Mouse (Mus musculus) stomach, embryonic 14.5 days (tissue): ENCODE measurements around the gene Pola2. TPM values are rescaled to one million over a fixed set of nuclear protein-coding genes. Genes with fewer than 3 reads are reported as not detected.
A peak's percentile ranks its signal among the peaks of the same experiment; 100 is the strongest.

Experiments used
- ATAC-seq: fragments of 200-750 bp; cut with Nextera tagmentation; 2 replicates; pipeline ENCODE4 v1.8.0; 2017; ENCODE audit warnings: low read depth, moderate TSS enrichment; ENCODE audit not compliant: insufficient number of reproducible peaks, insufficient read depth, low FRiP score
- H3K27ac ChIP-seq: fragments of 300-500 bp; sonication (generic); 2 replicates; pipeline ENCODE4 v1.5.1; 2014; ENCODE audit warnings: mild to moderate bottlenecking, low read length, moderate library complexity, mixed read lengths
- H3K27me3 ChIP-seq: fragments of 300-500 bp; sonication (generic); 2 replicates; pipeline ENCODE4 v1.6.1; 2014; ENCODE audit warnings: low read length, control low read depth, mixed read lengths; ENCODE audit not compliant: control insufficient read depth, insufficient read depth
- H3K36me3 ChIP-seq: fragments of 300-500 bp; sonication (generic); 2 replicates; pipeline ENCODE4 v1.6.1; 2014; ENCODE audit warnings: mild to moderate bottlenecking, control low read depth, low read length, moderate library complexity, mixed read lengths; ENCODE audit not compliant: control insufficient read depth, insufficient read depth
- H3K4me1 ChIP-seq: fragments of 300-500 bp; sonication (generic); 2 replicates; pipeline ENCODE4 v1.6.1; 2014; ENCODE audit warnings: low read length, control low read depth, mixed read lengths; ENCODE audit not compliant: control insufficient read depth, insufficient read depth
- H3K4me2 ChIP-seq: fragments of 300-500 bp; sonication (generic); replicated peaks from 2 replicates; pipeline ENCODE4 v1.6.1; 2014; ENCODE audit warnings: low read depth, low read length, control low read depth
- H3K4me3 ChIP-seq: fragments of 300-500 bp; sonication (generic); 2 replicates; pipeline ENCODE4 v1.5.1; 2014; ENCODE audit warnings: low read depth, low read length, control low read depth
- H3K9ac ChIP-seq: fragments of 300-500 bp; sonication (generic); replicated peaks from 2 replicates; pipeline ENCODE4 v1.6.1; 2014; ENCODE audit warnings: low read depth, mild to moderate bottlenecking, control low read depth, low read length, moderate library complexity, mixed read lengths
- H3K9me3 ChIP-seq: fragments of 300-500 bp; sonication (generic); 2 replicates; pipeline ENCODE4 v1.6.1; 2016; ENCODE audit warnings: low read depth, low read length, control low read depth; ENCODE audit not compliant: control insufficient read depth
- WGBS: fragments of 180-500 bp; shearing (Covaris S2); extraction: QIAGEN DNeasy Blood & Tissue Kit; methylation state at CpG from one replicate; pipeline ENCODE4 v1.1.7; 2014; 5-methylcytosine and 5-hydroxymethylcytosine counted together
- polyA plus RNA-seq: library from polyadenylated mRNA; unstranded; fragments of >200 nt; fragmentation: Nextera tagmentation; extraction: Ambion mirVana; gene quantifications from 2 replicates; pipeline ENCODE4 v1.2.1, GENCODE M21; 2014

The Pola2 gene
- polyA plus RNA-seq, 1 experiment from 2014 or later: 73.2 TPM

DNA sequence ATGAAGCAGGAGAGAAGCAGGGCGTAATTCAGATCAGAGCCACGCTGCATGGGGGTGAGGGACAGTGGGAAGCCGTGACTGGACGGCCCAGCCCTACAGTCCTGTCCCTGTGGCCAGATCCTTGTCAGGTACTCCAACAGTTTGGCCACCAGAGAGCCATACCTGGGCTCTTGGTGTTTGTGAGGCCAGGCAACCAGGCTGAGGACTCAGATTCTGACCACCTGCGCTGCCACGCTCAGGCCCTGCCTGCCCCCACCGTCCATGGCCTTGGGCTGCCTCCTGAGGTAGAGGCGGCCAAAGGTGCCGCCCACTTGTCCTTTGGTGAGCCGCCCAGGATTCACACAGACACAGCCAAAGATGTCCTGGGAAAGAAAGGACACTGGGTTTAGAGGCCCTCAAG lies 23.3 kb downstream of the Pola2 start:
- no peak for ATAC-seq
- Histone ChIP-seq H3K4me2 (no peak overlapping the region), H3K27me3 (no peaks in the 10 kb centered on the region), H3K9me3 (no peaks in the 10 kb centered on the region), H3K4me3 (no peak overlapping the region), H3K36me3 (peaks cover 18% of the 10 kb centered on the region), H3K4me1 (peaks cover 25% of the 10 kb centered on the region), H3K27ac (0 out of 2 replicates have a peak overlapping the region, but pooled peaks have one; percentile 27), H3K9ac (no peak overlapping the region)
- WGBS: 85% methylated on average over 10 of the region's 10 CpGs

DNA sequence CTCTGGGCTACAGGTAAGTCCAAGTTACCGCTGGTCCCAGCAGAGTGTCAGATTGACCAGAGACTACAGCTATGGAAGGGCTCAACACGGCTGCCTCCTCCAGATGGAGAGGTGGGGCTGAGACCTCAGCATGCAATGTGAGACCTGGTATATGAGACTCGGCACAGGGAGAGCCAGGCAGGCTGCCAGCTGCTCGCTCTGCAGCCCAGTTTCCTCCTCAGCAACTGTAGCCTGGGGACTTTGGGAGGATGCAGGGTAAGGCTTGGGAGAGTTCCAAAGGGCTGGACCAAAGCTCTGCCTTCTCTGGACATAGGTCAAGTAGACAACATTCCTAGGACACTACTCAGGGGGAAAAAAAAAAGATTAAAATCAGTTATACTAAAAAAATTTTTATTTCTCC lies 23.8 kb downstream of the Pola2 start:
- Histone ChIP-seq H3K36me3 (peaks cover 18% of the 10 kb centered on the region), H3K4me1 (peaks cover 25% of the 10 kb centered on the region), H3K4me3 (no peak overlapping the region), H3K9ac (no peak overlapping the region), H3K4me2 (no peak overlapping the region), H3K27ac (0 out of 2 replicates have a peak overlapping the region, but pooled peaks have one; percentile 27), H3K9me3 (no peaks in the 10 kb centered on the region), H3K27me3 (no peaks in the 10 kb centered on the region)
- no peak for ATAC-seq
- WGBS: 48% methylated on average over 4 of the region's 4 CpGs

DNA sequence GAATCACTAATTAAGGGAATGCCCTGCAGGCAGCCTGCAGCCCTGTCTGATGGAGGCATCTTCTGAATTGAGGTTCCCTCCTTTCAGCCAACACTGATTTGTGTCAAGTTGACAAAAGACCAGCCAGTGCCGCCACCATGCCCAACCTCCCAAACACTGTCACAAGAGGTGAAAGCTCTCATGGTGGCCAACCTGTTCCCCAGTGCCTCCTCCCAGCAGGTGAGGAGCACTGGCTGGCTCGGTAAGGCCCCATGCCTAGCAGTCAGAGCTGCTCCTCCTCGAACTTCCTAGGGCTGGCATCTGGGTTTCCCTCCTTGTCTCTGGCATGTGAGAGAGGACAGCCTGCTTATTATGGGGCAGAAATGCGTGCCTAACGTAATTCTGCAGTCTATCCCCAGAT lies 24.3 kb downstream of the Pola2 start:
- Histone ChIP-seq H3K9me3 (no peaks in the 10 kb centered on the region), H3K4me2 (no peak overlapping the region), H3K27ac (no peak overlapping the region), H3K9ac (no peak overlapping the region), H3K4me3 (no peak overlapping the region), H3K4me1 (peaks cover 24% of the 10 kb centered on the region), H3K27me3 (no peaks in the 10 kb centered on the region), H3K36me3 (peaks cover 18% of the 10 kb centered on the region)
- no peak for ATAC-seq
- WGBS: 83% methylated on average over 5 of the region's 5 CpGs

DNA sequence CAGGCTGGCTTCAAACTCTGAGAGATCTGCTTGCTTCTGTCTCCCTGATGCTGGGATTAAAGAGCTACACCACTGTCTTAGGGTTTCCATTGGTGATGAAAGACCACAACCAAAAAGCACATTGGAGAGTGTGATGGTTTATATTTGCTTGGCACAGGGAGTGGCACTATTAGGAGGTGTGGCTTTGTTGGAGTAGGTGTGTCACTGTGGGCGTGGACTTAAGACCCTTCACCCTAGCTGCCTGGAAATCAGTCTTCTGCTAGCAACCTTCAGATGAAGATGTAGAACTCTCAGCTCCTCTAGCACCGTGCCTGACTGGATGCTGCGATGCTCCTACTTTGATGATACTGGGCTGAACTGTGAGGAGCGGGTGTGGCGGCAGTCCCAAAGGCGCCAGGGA lies 25.5 kb downstream of the Pola2 start:
- WGBS: 86% methylated on average over 6 of the region's 6 CpGs
- H3K4me1 ChIP-seq: peaks cover 23% of the 10 kb centered on the region

DNA sequence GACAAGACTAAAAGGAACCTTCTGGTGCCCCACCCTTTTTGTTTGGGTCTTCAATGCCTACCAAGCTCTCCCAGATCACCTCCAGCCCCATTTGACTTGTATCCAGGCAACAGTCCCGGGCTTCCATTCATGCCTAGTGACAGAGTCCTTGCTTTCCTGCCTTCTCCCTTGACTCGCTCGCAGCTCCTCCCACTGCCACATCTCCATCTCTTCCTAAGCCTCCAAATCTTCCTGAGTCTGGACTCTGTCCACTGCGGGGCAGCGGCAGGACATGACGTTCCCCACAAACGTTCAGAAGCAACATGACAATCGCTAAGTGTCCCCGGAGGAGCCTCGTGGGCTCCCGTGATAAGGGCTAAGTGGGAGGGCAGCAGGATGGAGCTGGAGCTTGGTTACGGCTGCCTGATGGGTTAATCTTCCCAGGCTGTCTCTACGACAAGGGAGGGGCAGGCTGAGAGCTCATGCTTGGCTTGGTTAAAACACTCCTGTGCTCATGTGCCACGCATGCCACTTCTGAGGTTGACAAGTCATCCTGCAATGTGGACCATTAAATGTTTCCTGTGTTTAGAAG lies 26.1 kb downstream of the Pola2 start:
- 26% methylated on average over 14 of the region's 14 CpGs for WGBS
- Histone ChIP-seq H3K36me3 (peaks cover 14% of the 10 kb centered on the region; the same call in 1 of the 2 replicates), H3K9ac (no peak overlapping the region), H3K27ac (no peak overlapping the region), H3K9me3 (no peaks in the 10 kb centered on the region), H3K4me1 (peaks cover 23% of the 10 kb centered on the region), H3K27me3 (no peaks in the 10 kb centered on the region), H3K4me3 (no peak overlapping the region), H3K4me2 (no peak overlapping the region)
- no peak for ATAC-seq

More for the DNA sequence above, 25.5 kb downstream of the Pola2 start:
- Histone ChIP-seq H3K27ac (no peak overlapping the region), H3K9me3 (no peaks in the 10 kb centered on the region), H3K27me3 (no peaks in the 10 kb centered on the region), H3K4me3 (no peak overlapping the region), H3K36me3 (peaks cover 14% of the 10 kb centered on the region), H3K9ac (no peak overlapping the region), H3K4me2 (no peak overlapping the region)
- ATAC-seq: no peak

DNA sequence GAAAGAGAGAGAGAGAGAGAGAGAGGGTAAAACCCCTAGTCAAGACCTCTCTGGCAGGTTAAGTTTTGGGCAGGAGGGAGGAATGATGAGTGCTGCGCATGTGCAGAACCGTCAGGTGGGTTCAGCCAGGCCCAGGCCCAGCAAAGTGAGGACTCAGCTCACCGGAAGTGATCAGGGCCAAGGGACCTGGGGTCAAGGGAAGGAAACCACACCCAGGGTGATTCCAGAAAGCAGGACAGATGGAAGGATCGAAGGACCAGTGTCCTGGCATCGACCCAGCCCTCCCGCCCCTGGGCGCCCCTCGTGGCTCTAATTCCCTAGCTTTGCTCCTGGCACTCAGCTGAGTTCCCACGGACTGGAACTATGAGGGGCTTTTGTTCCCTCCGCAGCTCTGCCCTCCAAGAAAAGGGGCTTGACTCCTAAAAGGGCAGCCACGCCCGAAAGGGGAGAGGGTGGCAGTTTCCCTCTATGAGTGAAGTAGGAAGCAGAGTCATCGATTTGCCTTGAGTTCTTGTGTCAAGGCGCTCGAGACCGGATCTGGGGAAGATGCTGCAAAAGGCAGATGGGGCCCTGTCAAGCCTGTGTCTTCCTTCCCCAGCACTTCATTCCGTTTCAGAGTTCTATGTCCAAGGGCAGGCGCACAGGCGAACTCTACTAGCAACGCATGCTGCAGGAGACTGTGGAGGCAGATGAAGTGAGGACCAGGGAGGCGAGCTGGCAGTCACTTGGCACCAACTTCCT lies 26.7 kb downstream of the Pola2 start:
- peaks cover 23% of the 10 kb centered on the region for H3K4me1 ChIP-seq
- no peak overlapping the region for H3K4me2 ChIP-seq
- WGBS: 71% methylated on average over 21 of the region's 21 CpGs
- no peak overlapping the region for H3K27ac ChIP-seq
- peaks cover 14% of the 10 kb centered on the region; the same call in 1 of the 2 replicates for H3K36me3 ChIP-seq
- H3K4me3 ChIP-seq: no peak overlapping the region
- no peak overlapping the region for H3K9ac ChIP-seq
- no peak for ATAC-seq
- no peaks in the 10 kb centered on the region for H3K27me3 ChIP-seq
- no peaks in the 10 kb centered on the region for H3K9me3 ChIP-seq

DNA sequence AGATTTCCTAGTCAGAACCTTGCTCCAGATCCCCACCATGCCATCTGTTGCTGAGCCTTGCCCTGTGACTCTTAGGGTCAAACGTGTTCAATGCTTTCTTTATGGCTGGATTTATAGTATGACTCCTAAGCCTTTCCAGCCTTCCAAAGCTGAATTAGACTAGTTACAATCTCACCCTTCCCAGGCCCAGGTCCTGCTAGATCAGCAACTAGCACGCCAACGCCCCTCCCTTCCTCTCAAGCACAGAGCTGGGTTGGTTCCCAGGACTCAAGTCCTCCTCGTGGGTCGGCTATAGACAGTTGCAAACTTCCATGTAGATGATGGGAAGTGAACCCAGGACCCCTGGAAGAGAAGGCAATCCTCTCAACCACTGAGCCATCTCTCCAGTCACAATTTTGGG lies 28.3 kb downstream of the Pola2 start:
- peaks cover 23% of the 10 kb centered on the region for H3K4me1 ChIP-seq
- H3K4me2 ChIP-seq: no peak overlapping the region
- no peaks in the 10 kb centered on the region for H3K9me3 ChIP-seq
- no peak; the same call in 1 of the 2 replicates for ATAC-seq
- H3K4me3 ChIP-seq: no peak overlapping the region
- no peaks in the 10 kb centered on the region for H3K27me3 ChIP-seq
- H3K36me3 ChIP-seq: peaks cover 3% of the 10 kb centered on the region; the same call in 1 of the 2 replicates
- H3K27ac ChIP-seq: peak overlapping the region; percentile 1; the same call in 1 of the 2 replicates
- no peak overlapping the region for H3K9ac ChIP-seq
- 59% methylated on average over 5 of the region's 5 CpGs for WGBS

DNA sequence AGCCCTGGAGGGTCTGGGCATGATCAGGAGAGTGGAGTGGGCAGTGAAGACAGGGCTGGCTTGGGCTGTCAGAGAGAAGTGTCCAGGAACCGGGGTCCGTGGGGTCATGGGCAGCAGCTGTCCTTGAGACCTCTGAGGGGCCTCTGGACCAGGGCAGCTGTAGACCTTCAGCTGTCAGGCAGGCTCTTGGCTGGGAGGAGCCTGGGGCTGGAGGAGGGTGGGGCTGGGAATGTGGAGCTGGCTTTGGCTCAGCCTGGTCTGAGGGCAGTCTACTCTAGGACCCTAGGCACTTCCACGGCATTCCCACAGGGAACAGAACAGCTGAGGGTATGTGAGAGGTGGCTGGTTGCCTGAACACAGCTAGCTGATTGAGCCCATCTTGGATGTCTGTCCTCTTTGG lies 28.7 kb downstream of the Pola2 start:
- ATAC-seq: peak; percentile 79
- Histone ChIP-seq H3K4me3 (no peak overlapping the region), H3K9ac (no peak overlapping the region), H3K4me1 (peaks cover 23% of the 10 kb centered on the region), H3K9me3 (no peaks in the 10 kb centered on the region), H3K27ac (peak overlapping the region; percentile 1; the same call in 1 of the 2 replicates), H3K36me3 (peaks cover 2% of the 10 kb centered on the region; the same call in 1 of the 2 replicates), H3K27me3 (no peaks in the 10 kb centered on the region), H3K4me2 (no peak overlapping the region)
- 15% methylated on average over 3 of the region's 3 CpGs for WGBS
